Mouse (Mus musculus) liver, embryonic 14.5 days (tissue): ENCODE measurements around the gene B4galnt2. TPM values are rescaled to one million over a fixed set of nuclear protein-coding genes. Genes with fewer than 3 reads are reported as not detected.

Experiments used
- ATAC-seq: fragments of 200-750 bp; cut with Nextera tagmentation; 2 replicates; pipeline ENCODE4 v1.8.0; 2017; ENCODE audit warnings: moderate number of reproducible peaks, mild to moderate bottlenecking, moderate library complexity; ENCODE audit not compliant: insufficient read depth
- DNase-seq, 3 experiments: peaks; one replicate each; pipeline ENCODE4 v3.0.0-alpha.2; 2012 to 2013; ENCODE audit warnings: low read depth in 3 of 3, low spot score in 3 of 3
- H3K27ac ChIP-seq: fragments of 300-500 bp; sonication (generic); 2 replicates; pipeline ENCODE4 v1.5.1; 2014; ENCODE audit warnings: moderate library complexity, mild to moderate bottlenecking, control low read depth, inconsistent platforms
- H3K27me3 ChIP-seq: fragments of 300-500 bp; sonication (generic); 2 replicates; pipeline ENCODE4 v1.6.1; 2014; ENCODE audit warnings: mild to moderate bottlenecking, low read length, moderate library complexity; ENCODE audit not compliant: control insufficient read depth, insufficient read depth
- H3K36me3 ChIP-seq: fragments of 300-500 bp; sonication (generic); replicated peaks from 2 replicates; pipeline ENCODE4 v1.6.1; 2014; ENCODE audit warnings: low read depth; ENCODE audit not compliant: control insufficient read depth, insufficient read depth
- H3K4me1 ChIP-seq, 2 experiments: fragments of 200-500 bp in 1 of 2; fragments of 300-500 bp in 1 of 2; sonication (generic) in 1 of 2; replicated peaks; 2 replicates each; pipeline ENCODE4 v1.6.1; 2012 to 2014; ENCODE audit warnings: antibody characterized with exemption in 1 of 2, inconsistent platforms in 1 of 2, low read length in 1 of 2; ENCODE audit not compliant: control insufficient read depth in 2 of 2, insufficient read depth in 2 of 2
- H3K4me2 ChIP-seq: fragments of 300-500 bp; sonication (generic); 2 replicates; pipeline ENCODE4 v1.6.1; 2014; ENCODE audit warnings: low read depth, mild to moderate bottlenecking, control low read depth, moderate library complexity
- H3K4me3 ChIP-seq, 2 experiments: fragments of 200-500 bp in 1 of 2; fragments of 300-500 bp in 1 of 2; sonication (generic) in 1 of 2; 2 replicates each; pipeline ENCODE4 v1.5.1; 2012 to 2014; ENCODE audit warnings: low read depth in 2 of 2, low read length in 2 of 2, mild to moderate bottlenecking in 2 of 2, control low read depth in 1 of 2, inconsistent platforms in 1 of 2, moderate library complexity in 1 of 2; ENCODE audit not compliant: insufficient read depth in 1 of 2
- H3K9ac ChIP-seq: fragments of 300-500 bp; sonication (generic); replicated peaks from 2 replicates; pipeline ENCODE4 v1.6.1; 2014; ENCODE audit warnings: mild to moderate bottlenecking, control low read depth, moderate library complexity
- H3K9me3 ChIP-seq: fragments of 300-500 bp; sonication (generic); 2 replicates; pipeline ENCODE4 v1.6.1; 2016; ENCODE audit warnings: low read length, mixed read lengths; ENCODE audit not compliant: control insufficient read depth
- CTCF ChIP-seq: IDR thresholded peaks from 2 replicates; pipeline ENCODE4 v1.5.1; 2016; ENCODE audit warnings: antibody characterized with exemption, low read depth, control low read depth
- EP300 ChIP-seq: IDR thresholded peaks from 2 replicates; pipeline ENCODE4 v1.6.1; 2016; ENCODE audit warnings: antibody characterized with exemption, low read depth
- WGBS: fragments of 180-500 bp; shearing (Covaris S2); extraction: QIAGEN DNeasy Blood & Tissue Kit; methylation state at CpG from one replicate; pipeline ENCODE4 v1.1.7; 2014; ENCODE audit not compliant: insufficient replicate concordance; 5-methylcytosine and 5-hydroxymethylcytosine counted together
- polyA plus RNA-seq, 2 experiments: library from polyadenylated mRNA; depleted of rRNA in 1 of 2; stranded (reverse) in 1 of 2; unstranded in 1 of 2; fragments of >200 nt; fragmentation: Nextera tagmentation in 1 of 2; extraction: Ambion mirVana in 1 of 2; gene quantifications; 2 replicates each; pipeline versions ENCODE4 v1.2.1 to v1.2.3; 2012 to 2014

B4galnt2 gene
- polyA plus RNA-seq, 2 experiments = 0.02 to 0.09 TPM

- no peaks in the 10 kb centered on the region for H3K4me1 ChIP-seq
- ATAC-seq (0 out of 2 replicates have a peak, but pooled peaks have one; percentile 8), DNase-seq (no peak)
- H3K27me3 ChIP-seq = no peaks in the 10 kb centered on the region
- H3K36me3 ChIP-seq = no peaks in the 10 kb centered on the region
- H3K9ac ChIP-seq = no peak overlapping the region
- no peak overlapping the region for H3K27ac ChIP-seq
- no peak overlapping the region for H3K4me2 ChIP-seq
- TF ChIP-seq CTCF (no peak), EP300 (no peak)
- no peak overlapping the region; a peak in 1 of 4 replicates for H3K4me3 ChIP-seq
- no peaks in the 10 kb centered on the region for H3K9me3 ChIP-seq
- 27% methylated on average over 9 of the region's 9 CpGs for WGBS
These were observed 38.9 kb downstream of the B4galnt2 start for GRCm38 (mm10) chr11:95875804-95876203.

- Histone ChIP-seq H3K4me2 (no peak overlapping the region), H3K4me3 (no peak overlapping the region), H3K4me1 (peaks cover 0 to 18% of the 10 kb centered on the region in 2 experiments; a peak in 2 of 4 replicates), H3K27ac (no peak overlapping the region), H3K9ac (no peak overlapping the region), H3K9me3 (no peaks in the 10 kb centered on the region), H3K36me3 (no peaks in the 10 kb centered on the region), H3K27me3 (no peaks in the 10 kb centered on the region)
- ATAC-seq (no peak), DNase-seq (no peak)
- WGBS = 47% methylated on average over 6 of the region's 6 CpGs
- TF ChIP-seq EP300 (no peak), CTCF (no peak)
These were observed 44.7 kb downstream of the B4galnt2 start for GRCm38 (mm10) chr11:95869918-95870470.

- 70% methylated on average over 4 of the region's 4 CpGs for WGBS
- no peak overlapping the region for H3K9ac ChIP-seq
- DNase-seq = no peak
- H3K27ac ChIP-seq = no peak overlapping the region
- H3K9me3 ChIP-seq = no peaks in the 10 kb centered on the region
- TF ChIP-seq CTCF (no peak), EP300 (no peak)
- no peaks in the 10 kb centered on the region for H3K27me3 ChIP-seq
- no peak overlapping the region for H3K4me3 ChIP-seq
- peaks cover 0 to 18% of the 10 kb centered on the region in 2 experiments; a peak in 2 of 4 replicates for H3K4me1 ChIP-seq
- no peak for ATAC-seq
- H3K36me3 ChIP-seq = no peaks in the 10 kb centered on the region
- H3K4me2 ChIP-seq = no peak overlapping the region
These were observed 45.2 kb downstream of the B4galnt2 start for GRCm38 (mm10) chr11:95869442-95869841.

- ATAC-seq = no peak
- Histone ChIP-seq H3K36me3 (no peaks in the 10 kb centered on the region), H3K4me2 (peak overlapping the region; percentile 28), H3K4me3 (no peak overlapping the region), H3K9ac (no peak overlapping the region; the same call in 1 of the 2 replicates), H3K9me3 (no peaks in the 10 kb centered on the region), H3K27ac (no peak overlapping the region), H3K4me1 (peaks cover 17 to 20% of the 10 kb centered on the region in 2 experiments), H3K27me3 (no peaks in the 10 kb centered on the region)
- TF ChIP-seq EP300 (no peak), CTCF (no peak)
- no peak for DNase-seq
- 75% methylated on average over 8 of the region's 8 CpGs for WGBS
These were observed 53.3 kb downstream of the B4galnt2 start for GRCm38 (mm10) chr11:95861397-95861796.

- Histone ChIP-seq H3K36me3 (no peaks in the 10 kb centered on the region), H3K27ac (peak overlapping the region; percentile 97), H3K9ac (peak overlapping the region; percentile 78), H3K4me1 (peaks cover 17 to 20% of the 10 kb centered on the region in 2 experiments), H3K27me3 (no peaks in the 10 kb centered on the region), H3K4me3 (peak overlapping the region; percentile 76 to 78), H3K9me3 (no peaks in the 10 kb centered on the region), H3K4me2 (peak overlapping the region; percentile 95)
- ATAC-seq = peak; percentile 44
- 11% methylated on average over 3 of the region's 3 CpGs for WGBS
- DNase-seq = peak; percentile 65 to 72 (median 70)
- TF ChIP-seq CTCF = no peak
- peak; percentile 62 for TF ChIP-seq EP300
These were observed 54.6 kb downstream of the B4galnt2 start for GRCm38 (mm10) chr11:95860071-95860490.
